Mouse (Mus musculus) forebrain, postnatal 0 days (tissue): ENCODE results near the gene Slc43a2. TPM values are rescaled to one million over a fixed set of nuclear protein-coding genes. Genes with fewer than 3 reads are reported as not detected.

Experiments used
- ATAC-seq: fragments of 200-750 bp; cut with Nextera tagmentation; 2 replicates; pipeline ENCODE4 v1.8.0; 2017; ENCODE audit warnings: mild to moderate bottlenecking, moderate library complexity
- DNase-seq: peaks from one replicate; pipeline ENCODE4 v3.0.0-alpha.2; 2015
- H3K27ac ChIP-seq: fragments of 300-500 bp; sonication (generic); 2 replicates; pipeline ENCODE4 v1.5.1; 2014; ENCODE audit warnings: low read depth, mild to moderate bottlenecking, antibody characterized with exemption, low read length, moderate library complexity, mixed read lengths
- H3K27me3 ChIP-seq: fragments of 300-500 bp; sonication (generic); 2 replicates; pipeline ENCODE4 v1.6.1; 2014; ENCODE audit warnings: mild to moderate bottlenecking, low read length, mixed read lengths; ENCODE audit not compliant: insufficient read depth
- H3K36me3 ChIP-seq: fragments of 300-500 bp; sonication (generic); 2 replicates; pipeline ENCODE4 v1.6.1; 2014; ENCODE audit warnings: mild to moderate bottlenecking, moderate library complexity; ENCODE audit not compliant: insufficient read depth
- H3K4me1 ChIP-seq: fragments of 300-500 bp; sonication (generic); 2 replicates; pipeline ENCODE4 v1.6.1; 2014; ENCODE audit warnings: antibody characterized with exemption; ENCODE audit not compliant: insufficient read depth
- H3K4me2 ChIP-seq: fragments of 300-500 bp; sonication (generic); 2 replicates; pipeline ENCODE4 v1.6.1; 2014; ENCODE audit warnings: low read depth, mild to moderate bottlenecking, moderate library complexity
- H3K4me3 ChIP-seq: fragments of 300-500 bp; sonication (generic); 2 replicates; pipeline ENCODE4 v1.5.1; 2014; ENCODE audit warnings: low read depth, low read length, mixed read lengths
- H3K9ac ChIP-seq: fragments of 300-500 bp; sonication (generic); 2 replicates; pipeline ENCODE4 v1.6.1; 2014; ENCODE audit warnings: mild to moderate bottlenecking
- H3K9me3 ChIP-seq: fragments of 300-500 bp; sonication (generic); 2 replicates; pipeline ENCODE4 v1.6.1; 2016; ENCODE audit warnings: low read length
- CTCF ChIP-seq: sonication (generic); IDR thresholded peaks from 2 replicates; pipeline ENCODE4 v1.5.1; 2016; ENCODE audit warnings: antibody characterized with exemption, control low read depth, low read depth
- WGBS: fragments of 180-500 bp; shearing (Covaris S2); extraction: QIAGEN DNeasy Blood & Tissue Kit; methylation state at CpG from one replicate; pipeline ENCODE4 v1.1.7; 2014; 5-methylcytosine and 5-hydroxymethylcytosine counted together
- polyA plus RNA-seq: library from polyadenylated mRNA; unstranded; fragments of >200 nt; fragmentation: Nextera tagmentation; extraction: Ambion mirVana; gene quantifications from 2 replicates; pipeline ENCODE4 v1.2.1, GENCODE M21; 2015
- total RNA-seq: library from RNA; depleted of rRNA; stranded (reverse); fragments of >200 nt; gene quantifications from 2 replicates; pipeline ENCODE4 v1.2.3, GENCODE M21; 2014

The Slc43a2 gene
- total and polyA plus RNA-seq, 2 experiments from 2014 or later, result 14.1 to 24.0 TPM

DNA sequence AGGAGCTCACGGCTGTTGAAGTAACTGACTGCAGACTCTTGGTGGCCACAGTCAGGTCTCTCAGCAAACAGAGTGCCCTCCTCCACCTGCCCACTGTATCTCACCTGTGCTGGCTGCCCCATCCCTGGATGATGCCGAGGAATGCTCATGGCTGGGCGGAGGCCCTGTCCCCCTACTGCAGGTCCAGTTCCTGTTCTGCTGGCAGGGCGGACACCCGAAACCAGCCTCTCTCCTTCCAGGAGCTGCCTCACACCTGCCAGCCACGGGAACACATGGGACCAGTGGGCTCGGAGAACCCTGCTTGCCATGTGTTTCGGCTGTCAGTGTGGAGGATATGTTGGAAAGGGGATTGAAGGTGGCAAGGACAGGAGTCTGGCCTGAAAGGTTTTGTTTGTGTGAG is 8.7 kb downstream of the Slc43a2 start:
- no peak overlapping the region for H3K4me3 ChIP-seq
- no peaks in the 10 kb centered on the region; the same call in 1 of the 2 replicates for H3K4me1 ChIP-seq
- H3K27ac ChIP-seq, result no peak overlapping the region
- no peak overlapping the region for H3K9ac ChIP-seq
- no peak for TF ChIP-seq CTCF
- H3K4me2 ChIP-seq, result no peak overlapping the region
- ATAC-seq, result no peak
- DNase-seq, result no peak
- H3K36me3 ChIP-seq, result peaks cover 10% of the 10 kb centered on the region; the same call in 1 of the 2 replicates
- no peaks in the 10 kb centered on the region for H3K27me3 ChIP-seq
- 72% methylated on average over 8 of the region's 8 CpGs for WGBS
- no peaks in the 10 kb centered on the region for H3K9me3 ChIP-seq

DNA sequence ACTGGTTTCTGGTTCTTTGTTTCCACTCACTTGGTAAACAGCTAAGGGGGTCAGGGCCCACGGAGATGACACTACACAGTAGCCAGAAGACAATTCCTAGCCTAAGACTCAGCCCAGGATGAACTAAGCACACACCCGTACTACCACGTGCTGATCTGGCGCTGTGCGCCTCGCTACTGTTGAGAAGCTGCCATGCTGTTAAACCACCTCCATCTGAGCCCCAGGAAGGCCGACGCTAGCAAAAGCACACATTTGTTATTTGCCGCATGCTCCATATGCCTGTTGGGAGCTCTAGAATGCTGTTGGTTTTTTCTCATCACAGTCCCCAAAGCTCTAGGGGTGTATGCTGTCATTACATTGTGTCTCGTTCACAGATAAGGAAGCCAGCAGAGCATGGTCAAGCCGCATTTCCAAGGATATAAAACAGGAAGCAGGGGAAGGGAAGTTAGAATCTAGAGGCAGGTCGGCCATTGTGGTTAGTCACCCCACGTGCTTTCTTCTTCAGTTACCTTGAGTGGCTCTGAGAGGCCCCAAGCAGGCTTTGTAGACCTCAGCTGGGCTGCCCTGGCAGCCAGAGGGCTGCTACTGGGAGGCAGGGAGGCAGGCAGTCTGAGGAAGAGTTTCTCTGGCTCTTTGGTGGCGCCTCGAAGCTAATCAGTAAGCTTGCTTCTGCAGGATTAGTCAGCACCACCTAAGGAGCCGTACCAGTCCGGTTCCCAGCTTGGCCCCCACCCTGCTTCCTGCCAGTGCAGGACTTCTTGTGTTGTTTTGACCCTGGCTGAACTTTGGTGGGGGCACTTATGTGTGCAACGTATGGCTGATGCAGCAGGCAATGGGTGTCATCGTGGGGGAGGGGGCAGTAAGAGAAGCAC is 9.5 kb downstream of the Slc43a2 start:
- ATAC-seq (peak; percentile 72), DNase-seq (peak; percentile 72)
- H3K27ac ChIP-seq, result peak overlapping the region; percentile 60

DNA sequence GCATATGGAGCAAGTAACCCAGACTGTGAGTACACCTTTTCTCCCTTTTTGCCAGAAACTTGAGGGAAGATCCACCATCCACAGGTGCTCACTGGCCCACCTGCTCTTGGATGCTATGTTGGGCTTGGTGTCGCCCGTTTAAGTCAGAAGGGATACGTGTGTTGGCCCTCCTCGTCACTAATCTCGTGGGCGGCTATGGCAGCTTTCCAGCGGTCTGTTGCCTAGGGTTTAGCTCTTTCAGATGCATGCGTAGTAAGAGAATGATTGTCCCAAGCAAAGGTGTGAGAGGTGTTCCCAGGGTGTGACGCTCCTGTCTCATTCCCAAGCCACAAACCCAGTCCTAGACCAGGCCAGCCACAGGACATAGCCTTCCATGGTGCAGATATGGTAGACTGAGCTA is 13.2 kb downstream of the Slc43a2 start:
- no peak for DNase-seq
- no peak overlapping the region for H3K4me3 ChIP-seq
- no peak for TF ChIP-seq CTCF
- no peak overlapping the region for H3K4me2 ChIP-seq
- peaks cover 21% of the 10 kb centered on the region for H3K36me3 ChIP-seq
- H3K9ac ChIP-seq, result no peak overlapping the region
- no peaks in the 10 kb centered on the region for H3K9me3 ChIP-seq
- 77% methylated on average over 9 of the region's 9 CpGs for WGBS
- H3K27me3 ChIP-seq, result no peaks in the 10 kb centered on the region
- H3K27ac ChIP-seq, result no peak overlapping the region
- H3K4me1 ChIP-seq, result no peaks in the 10 kb centered on the region
- no peak for ATAC-seq

More for the DNA sequence above, 9.5 kb downstream of the Slc43a2 start:
- Histone ChIP-seq H3K36me3 (peaks cover 10% of the 10 kb centered on the region; the same call in 1 of the 2 replicates), H3K4me2 (no peak overlapping the region), H3K4me1 (no peaks in the 10 kb centered on the region; the same call in 1 of the 2 replicates), H3K9ac (no peak overlapping the region), H3K4me3 (no peak overlapping the region), H3K27me3 (no peaks in the 10 kb centered on the region), H3K9me3 (no peaks in the 10 kb centered on the region)
- WGBS, result 60% methylated on average over 19 of the region's 19 CpGs
- TF ChIP-seq CTCF, result peak; percentile 13; the same call in 1 of the 2 replicates

DNA sequence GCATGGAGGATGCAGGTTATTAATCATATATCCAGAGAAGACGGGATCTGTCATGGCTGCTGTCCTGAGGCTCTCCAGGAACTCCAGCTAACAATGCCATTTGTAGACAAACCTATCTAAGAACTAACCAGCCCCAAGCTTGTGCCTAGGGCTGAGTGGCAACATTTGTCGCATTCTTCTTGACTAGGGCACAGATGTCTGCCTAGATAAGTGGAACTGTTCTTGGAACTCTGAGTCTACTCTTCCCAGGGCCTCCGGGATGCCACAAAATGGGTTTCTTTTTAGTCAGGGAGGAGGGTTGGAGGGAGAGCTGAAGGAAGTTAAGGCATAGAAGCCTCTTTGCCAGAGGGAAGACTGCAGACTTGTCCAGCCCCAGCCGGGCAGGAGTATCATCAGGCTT is 14.6 kb downstream of the Slc43a2 start:
- H3K4me2 ChIP-seq, result no peak overlapping the region
- H3K4me3 ChIP-seq, result no peak overlapping the region
- H3K4me1 ChIP-seq, result no peaks in the 10 kb centered on the region
- no peak for TF ChIP-seq CTCF
- DNase-seq (no peak), ATAC-seq (no peak)
- H3K27ac ChIP-seq, result no peak overlapping the region
- peaks cover 27% of the 10 kb centered on the region for H3K36me3 ChIP-seq
- no peaks in the 10 kb centered on the region for H3K27me3 ChIP-seq
- WGBS, result 78% methylated on average over 4 of the region's 4 CpGs
- H3K9ac ChIP-seq, result no peak overlapping the region
- no peaks in the 10 kb centered on the region for H3K9me3 ChIP-seq

DNA sequence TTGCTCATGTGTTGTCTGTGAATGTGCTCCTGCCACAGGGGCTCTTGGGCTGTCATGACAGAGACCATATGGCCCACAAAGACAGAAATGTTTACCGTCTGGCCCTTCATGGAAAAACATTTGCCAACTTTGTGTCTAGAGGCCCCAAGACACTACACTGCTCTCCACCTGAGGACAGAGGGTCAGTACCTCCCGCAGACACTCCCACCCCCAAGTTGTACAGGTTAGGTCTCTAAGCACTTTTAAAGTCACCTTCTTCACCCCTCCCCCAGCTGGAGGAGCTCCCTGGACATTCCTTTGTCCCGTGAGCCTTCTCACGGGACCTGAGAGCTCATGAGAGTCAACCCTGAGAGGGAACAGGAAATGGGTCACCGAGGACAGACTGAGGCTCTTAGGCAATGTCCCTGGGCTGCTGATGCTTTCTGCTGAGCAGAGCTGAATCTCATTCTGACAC is 18.2 kb downstream of the Slc43a2 start:
- H3K27me3 ChIP-seq, result no peaks in the 10 kb centered on the region
- WGBS, result 47% methylated on average over 5 of the region's 5 CpGs
- DNase-seq (no peak), ATAC-seq (no peak)
- H3K9me3 ChIP-seq, result no peaks in the 10 kb centered on the region
- H3K36me3 ChIP-seq, result peaks cover 36% of the 10 kb centered on the region
- no peak overlapping the region for H3K9ac ChIP-seq
- H3K4me1 ChIP-seq, result no peaks in the 10 kb centered on the region
- H3K27ac ChIP-seq, result no peak overlapping the region
- H3K4me3 ChIP-seq, result no peak overlapping the region
- no peak overlapping the region for H3K4me2 ChIP-seq
- no peak for TF ChIP-seq CTCF

DNA sequence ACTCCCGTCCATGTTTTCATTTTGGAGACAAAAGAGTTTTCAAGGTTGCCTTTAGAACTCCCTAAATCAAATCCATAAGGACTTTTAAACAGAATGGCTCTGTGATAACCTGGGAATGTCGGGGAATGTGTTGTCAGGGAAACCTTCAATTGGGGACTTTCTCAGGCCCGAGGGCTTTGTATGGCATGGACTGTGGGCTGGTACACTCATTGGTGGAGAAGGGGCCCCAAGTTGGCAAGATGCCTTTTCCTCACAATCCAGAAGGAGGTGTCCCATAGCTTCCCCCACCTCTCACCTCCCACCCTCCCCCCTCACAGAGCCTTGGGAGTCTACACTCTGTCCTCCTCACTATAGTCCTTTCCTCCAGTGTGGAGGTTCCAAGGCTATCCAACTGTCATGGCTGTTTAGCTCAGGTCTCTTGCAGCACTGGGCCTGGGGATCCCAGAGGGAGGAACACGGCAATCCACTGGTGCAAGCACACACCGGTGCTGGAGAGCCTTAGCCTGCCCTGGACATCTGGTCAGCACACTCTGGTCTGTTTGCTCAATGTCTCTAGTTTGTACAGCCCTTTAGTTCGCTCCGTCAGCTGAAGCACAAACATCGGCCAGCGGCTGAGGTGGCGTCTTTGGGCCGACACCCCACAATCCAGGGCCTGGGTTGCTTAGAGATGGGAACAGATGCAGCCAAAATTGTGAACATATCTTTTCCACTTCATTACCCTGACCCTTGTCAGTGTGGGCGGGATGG is 18.9 kb downstream of the Slc43a2 start:
- H3K27ac ChIP-seq, result no peak overlapping the region
- WGBS, result 45% methylated on average over 12 of the region's 12 CpGs
- ATAC-seq, result no peak

DNA sequence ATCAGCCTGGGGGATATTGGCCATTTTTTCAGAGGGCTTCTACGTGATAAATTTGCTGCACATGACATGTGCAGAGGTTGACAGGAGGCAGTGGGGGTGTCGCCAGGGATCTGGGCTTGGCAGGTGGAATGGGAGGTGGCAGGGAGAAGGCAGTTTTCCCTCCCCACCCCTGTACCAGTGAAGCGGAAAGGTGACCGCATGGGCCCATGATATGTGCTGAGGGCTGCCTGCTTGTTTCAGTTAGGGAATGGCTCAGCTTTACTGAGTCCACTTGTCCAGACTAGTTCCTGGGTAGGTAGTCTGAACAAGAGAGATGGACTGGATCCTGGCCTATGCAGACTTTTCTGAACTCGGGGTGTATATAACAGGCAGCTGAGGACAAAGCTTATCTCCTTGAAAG is 19.8 kb downstream of the Slc43a2 start:
- Histone ChIP-seq H3K27me3 (no peaks in the 10 kb centered on the region), H3K4me3 (no peak overlapping the region), H3K27ac (no peak overlapping the region), H3K4me2 (no peak overlapping the region), H3K4me1 (no peaks in the 10 kb centered on the region), H3K9me3 (no peaks in the 10 kb centered on the region), H3K36me3 (peaks cover 29% of the 10 kb centered on the region), H3K9ac (no peak overlapping the region)
- no peak for DNase-seq
- 84% methylated on average over 5 of the region's 5 CpGs for WGBS
- ATAC-seq, result no peak
- TF ChIP-seq CTCF, result no peak

More for the DNA sequence above, 18.9 kb downstream of the Slc43a2 start:
- H3K4me3 ChIP-seq, result no peak overlapping the region
- no peak overlapping the region for H3K9ac ChIP-seq
- H3K9me3 ChIP-seq, result no peaks in the 10 kb centered on the region
- H3K4me1 ChIP-seq, result no peaks in the 10 kb centered on the region
- DNase-seq, result no peak
- H3K36me3 ChIP-seq, result peaks cover 31% of the 10 kb centered on the region
- no peak for TF ChIP-seq CTCF
- H3K27me3 ChIP-seq, result no peaks in the 10 kb centered on the region
- H3K4me2 ChIP-seq, result no peak overlapping the region
